Mouse (Mus musculus): Measurements from ENCODE around the gene Arl3. TPM values are rescaled to one million over a fixed set of nuclear protein-coding genes. Genes with fewer than 3 reads are reported as not detected.
"Not testable (repeated sequence)": the region's sequence is repeated elsewhere in the genome, so short reads cannot be mapped to it uniquely, and the experiment has no call there.

Arl3 gene
- polyA plus RNA-seq, 1 experiment, result 21.6 TPM

GRCm38 (mm10) chr19:46571878-46572244, 1.1 kb downstream of the Arl3 start:
- no peaks in the 10 kb centered on the region for H3K36me3 ChIP-seq (ENCODE audit: control insufficient read depth, insufficient read depth, low read length)
- no peak for DNase-seq
- no peak overlapping the region for H3K27ac ChIP-seq (ENCODE audit: control insufficient read depth, insufficient read depth, low read length)
- TF ChIP-seq POLR2A (IDR thresholded peaks at IDR 0.05; ENCODE audit: control insufficient read depth, extremely low read depth, insufficient read depth, low read length, poor library complexity) (no peak), CTCF (IDR thresholded peaks at IDR 0.05; ENCODE audit: borderline replicate concordance, control insufficient read depth, extremely low read depth, insufficient read depth, low read length, poor library complexity) (no peak)
- H3K4me3 ChIP-seq (ENCODE audit: control insufficient read depth, insufficient read depth, low read length), result no peak overlapping the region
- 74% methylated on average over 10 of the region's 10 CpGs for WGBS
- no peaks in the 10 kb centered on the region for H3K27me3 ChIP-seq (ENCODE audit: control insufficient read depth, insufficient read depth, low read length)
- peaks cover 9% of the 10 kb centered on the region for H3K4me1 ChIP-seq (replicated peaks; ENCODE audit: control insufficient read depth, insufficient read depth, low read length)

- not testable (repeated sequence) for H3K4me3 ChIP-seq (ENCODE audit: control insufficient read depth, insufficient read depth, low read length); H3K36me3 ChIP-seq (ENCODE audit: control insufficient read depth, insufficient read depth, low read length)
- 93% methylated on average over 3 of the region's 3 CpGs for WGBS
Measured at GRCm38 (mm10) chr19:46571211-46571877, 1.7 kb downstream of the Arl3 start.

GRCm38 (mm10) chr19:46564043-46564462, 8.9 kb downstream of the Arl3 start:
- WGBS, result 85% methylated on average over 14 of the region's 14 CpGs
- no peak for TF ChIP-seq POLR2A (IDR thresholded peaks at IDR 0.05; ENCODE audit: control insufficient read depth, extremely low read depth, insufficient read depth, low read length, poor library complexity)
- TF ChIP-seq CTCF (IDR thresholded peaks at IDR 0.05; ENCODE audit: borderline replicate concordance, control insufficient read depth, extremely low read depth, insufficient read depth, low read length, poor library complexity), result no peak
- DNase-seq, result no peak
- no peak overlapping the region for H3K4me3 ChIP-seq (ENCODE audit: control insufficient read depth, insufficient read depth, low read length)
- no peak overlapping the region for H3K27ac ChIP-seq (ENCODE audit: control insufficient read depth, insufficient read depth, low read length)
- no peaks in the 10 kb centered on the region for H3K36me3 ChIP-seq (ENCODE audit: control insufficient read depth, insufficient read depth, low read length)
- H3K4me1 ChIP-seq (replicated peaks; ENCODE audit: control insufficient read depth, insufficient read depth, low read length), result peaks cover 5% of the 10 kb centered on the region
- H3K27me3 ChIP-seq (ENCODE audit: control insufficient read depth, insufficient read depth, low read length), result no peaks in the 10 kb centered on the region

More at GRCm38 (mm10) chr19:46571211-46571877, 1.7 kb downstream of the Arl3 start:
- not testable (repeated sequence) for H3K27ac ChIP-seq (ENCODE audit: control insufficient read depth, insufficient read depth, low read length); DNase-seq; H3K27me3 ChIP-seq (ENCODE audit: control insufficient read depth, insufficient read depth, low read length); H3K4me1 ChIP-seq (replicated peaks; ENCODE audit: control insufficient read depth, insufficient read depth, low read length)

GRCm38 (mm10) chr19:46563603-46564002, 9.4 kb downstream of the Arl3 start:
- H3K27me3 ChIP-seq (ENCODE audit: control insufficient read depth, insufficient read depth, low read length), result no peaks in the 10 kb centered on the region
- WGBS, result 89% methylated on average over 4 of the region's 4 CpGs
- H3K4me1 ChIP-seq (replicated peaks; ENCODE audit: control insufficient read depth, insufficient read depth, low read length), result peaks cover 9% of the 10 kb centered on the region
- H3K4me3 ChIP-seq (ENCODE audit: control insufficient read depth, insufficient read depth, low read length), result no peak overlapping the region
- H3K36me3 ChIP-seq (ENCODE audit: control insufficient read depth, insufficient read depth, low read length), result no peaks in the 10 kb centered on the region
- no peak for DNase-seq
- no peak overlapping the region for H3K27ac ChIP-seq (ENCODE audit: control insufficient read depth, insufficient read depth, low read length)
- TF ChIP-seq CTCF (IDR thresholded peaks at IDR 0.05; ENCODE audit: borderline replicate concordance, control insufficient read depth, extremely low read depth, insufficient read depth, low read length, poor library complexity) (no peak), POLR2A (IDR thresholded peaks at IDR 0.05; ENCODE audit: control insufficient read depth, extremely low read depth, insufficient read depth, low read length, poor library complexity) (no peak)

- 94% methylated on average over 14 of the region's 14 CpGs for WGBS
- H3K27ac ChIP-seq (ENCODE audit: control insufficient read depth, insufficient read depth, low read length), result no peak overlapping the region
- no peak for DNase-seq
Measured at GRCm38 (mm10) chr19:46562581-46563515, 10.2 kb downstream of the Arl3 start.

GRCm38 (mm10) chr19:46562132-46562531, 10.9 kb downstream of the Arl3 start:
- Histone ChIP-seq H3K36me3 (ENCODE audit: control insufficient read depth, insufficient read depth, low read length) (no peaks in the 10 kb centered on the region), H3K27me3 (ENCODE audit: control insufficient read depth, insufficient read depth, low read length) (no peaks in the 10 kb centered on the region), H3K4me1 (replicated peaks; ENCODE audit: control insufficient read depth, insufficient read depth, low read length) (peaks cover 11% of the 10 kb centered on the region), H3K4me3 (ENCODE audit: control insufficient read depth, insufficient read depth, low read length) (no peak overlapping the region), H3K27ac (ENCODE audit: control insufficient read depth, insufficient read depth, low read length) (no peak overlapping the region)
- WGBS, result 57% methylated on average over 1 of the region's 1 CpGs
- TF ChIP-seq CTCF (IDR thresholded peaks at IDR 0.05; ENCODE audit: borderline replicate concordance, control insufficient read depth, extremely low read depth, insufficient read depth, low read length, poor library complexity) (peak; percentile 44; the same call in 1 of the 2 replicates), POLR2A (IDR thresholded peaks at IDR 0.05; ENCODE audit: control insufficient read depth, extremely low read depth, insufficient read depth, low read length, poor library complexity) (no peak)
- DNase-seq, result peak; percentile 49

More at GRCm38 (mm10) chr19:46562581-46563515, 10.2 kb downstream of the Arl3 start:
- TF ChIP-seq POLR2A (IDR thresholded peaks at IDR 0.05; ENCODE audit: control insufficient read depth, extremely low read depth, insufficient read depth, low read length, poor library complexity) (no peak), CTCF (IDR thresholded peaks at IDR 0.05; ENCODE audit: borderline replicate concordance, control insufficient read depth, extremely low read depth, insufficient read depth, low read length, poor library complexity) (no peak)
- no peak overlapping the region for H3K4me3 ChIP-seq (ENCODE audit: control insufficient read depth, insufficient read depth, low read length)
- peaks cover 11% of the 10 kb centered on the region for H3K4me1 ChIP-seq (replicated peaks; ENCODE audit: control insufficient read depth, insufficient read depth, low read length)
- no peaks in the 10 kb centered on the region for H3K27me3 ChIP-seq (ENCODE audit: control insufficient read depth, insufficient read depth, low read length)
- no peaks in the 10 kb centered on the region for H3K36me3 ChIP-seq (ENCODE audit: control insufficient read depth, insufficient read depth, low read length)

All from thymus, adult 2 months (tissue).